Mouse (Mus musculus) G1E-ER4 (cell line): ENCODE measurements around the gene Olfr214. TPM values are rescaled to one million over a fixed set of nuclear protein-coding genes. Genes with fewer than 3 reads are reported as not detected.
"Not testable (repeated sequence)": the region's sequence is repeated elsewhere in the genome, so short reads cannot be mapped to it uniquely, and the experiment has no call there.

ENCODE experiments used
- GATA1 ChIP-seq: IDR thresholded peaks from one replicate; pipeline ENCODE4 v1.8.0; 2012; ENCODE audit warnings: low read length, inconsistent platforms
- polyA plus RNA-seq: library from polyadenylated mRNA; stranded (reverse); fragments of >175 nt; gene quantifications from 2 replicates; pipeline ENCODE4 v1.2.3, GENCODE M21; 2012

Olfr214 gene
- polyA plus RNA-seq: not detected in 2 replicates

DNA sequence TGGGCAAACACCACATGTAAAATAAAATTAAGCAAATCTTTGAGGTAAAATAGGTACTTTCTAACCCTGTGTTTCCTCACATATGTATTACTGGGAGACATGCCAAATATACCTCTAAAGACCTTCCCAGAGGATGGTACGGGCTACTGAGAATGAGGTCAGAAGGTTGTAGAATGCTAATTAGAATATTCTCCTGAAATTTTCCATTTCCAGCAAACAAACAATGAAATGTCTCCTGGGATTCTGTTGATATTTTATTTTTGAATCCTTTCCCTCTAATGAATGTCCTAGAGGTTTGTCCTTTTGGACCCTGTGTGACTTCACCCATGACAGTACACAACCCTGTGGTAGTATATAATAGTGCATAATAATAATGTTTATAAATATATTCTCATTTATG is at the start of gene Olfr214:
Gene Olfr214 (plus strand): TSS at position 301 of the 400 bp plus-strand sequence.
- no peak for TF ChIP-seq GATA1

GRCm38 (mm10) chr6:116506302-116507003 is 47.6 kb upstream of the Olfr214 start, which contains the start of gene Olfr212:
Olfr212 (plus strand) TSS chr6:116506516.
- not testable (repeated sequence) for TF ChIP-seq GATA1

- no peak for TF ChIP-seq GATA1
Measured at GRCm38 (mm10) chr6:116514832-116515231, 39.2 kb upstream of the Olfr214 start.

GRCm38 (mm10) chr6:116538156-116538555 is 15.9 kb upstream of the Olfr214 start, which contains the start of gene Olfr213:
Olfr213 (plus strand) TSS chr6:116538456.
- TF ChIP-seq GATA1: no peak

DNA sequence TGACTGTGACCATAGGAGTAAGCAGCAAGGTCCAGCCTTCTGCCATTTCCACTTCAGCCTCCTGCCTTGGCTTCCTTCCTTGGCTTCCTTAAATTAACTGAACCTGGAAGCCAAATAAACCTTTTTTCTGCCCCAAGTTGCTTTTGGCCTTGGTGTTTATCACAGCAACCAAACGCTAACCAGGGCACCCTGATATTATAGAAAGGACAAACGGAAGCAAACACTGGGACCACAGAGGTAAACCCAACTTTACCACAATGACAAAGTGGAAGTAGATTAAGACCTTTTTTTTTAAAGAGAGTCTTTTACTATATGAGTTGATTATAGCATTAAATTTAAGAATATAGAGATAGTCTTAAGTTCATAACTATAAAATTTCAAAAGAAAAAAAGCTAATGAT is 11.5 kb upstream of the Olfr214 start:
- TF ChIP-seq GATA1: no peak

GRCm38 (mm10) chr6:116550841-116551240 is 3.2 kb upstream of the Olfr214 start, which contains the start of gene Gm5580:
Gm5580 (plus strand) TSS chr6:116551141.
- not testable (repeated sequence) for TF ChIP-seq GATA1

- TF ChIP-seq GATA1: no peak
Measured at GRCm38 (mm10) chr6:116554952-116555351, 917 bp downstream of the Olfr214 start.

DNA sequence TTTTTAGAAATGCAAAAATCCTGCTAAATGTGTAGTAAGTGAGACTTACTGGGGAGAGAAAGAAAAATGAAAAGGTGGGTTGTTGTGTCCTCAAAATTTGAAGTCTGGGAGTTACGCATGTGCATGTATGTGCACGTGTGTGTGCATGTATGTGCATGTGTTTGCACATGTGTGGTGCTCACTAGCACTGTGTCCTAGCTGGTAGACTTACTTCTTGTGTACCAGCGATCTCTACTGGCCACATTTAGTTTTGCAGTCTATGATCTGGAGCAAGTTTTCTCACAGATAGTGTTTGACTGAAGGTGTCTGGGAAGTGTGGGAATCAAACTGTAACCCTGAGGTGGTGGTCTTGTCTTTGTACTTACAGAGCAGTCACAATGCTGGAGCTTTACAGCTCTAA is 15.8 kb downstream of the Olfr214 start:
- no peak for TF ChIP-seq GATA1

DNA sequence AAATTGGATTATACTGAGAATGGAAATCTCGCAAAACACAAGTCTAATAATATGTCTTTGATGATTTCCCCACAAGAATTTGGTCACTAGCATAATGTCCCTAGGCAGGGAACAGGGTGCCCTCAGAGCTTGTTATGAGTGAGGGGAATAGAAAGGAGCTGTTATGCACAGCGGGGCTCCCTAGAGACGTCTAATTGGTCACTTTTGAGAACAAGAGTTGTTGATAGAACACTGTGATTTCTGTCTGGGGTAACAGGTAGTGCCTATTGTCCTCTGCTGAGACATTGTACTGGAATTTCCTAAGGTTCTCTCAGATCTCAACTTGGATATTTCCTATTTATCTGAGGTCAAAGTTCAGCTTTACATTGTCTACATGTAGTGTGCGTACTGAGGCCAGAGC is 30.1 kb downstream of the Olfr214 start, which contains the start of gene Olfr215:
Gene Olfr215 (minus strand): TSS at position 101 of the 400 bp plus-strand sequence.
- no peak for TF ChIP-seq GATA1

GRCm38 (mm10) chr6:116607230-116607629 is 53.2 kb downstream of the Olfr214 start:
- TF ChIP-seq GATA1: no peak

Other genes starting within 250 kb of the Olfr214 start
- gene March8, start 216.2 kb upstream of the Olfr214 start, polyA plus RNA-seq: 9.5 and 13.7 TPM in 2 replicates
- 0.12 TPM in 2 replicates for gene Alox5, start 93.1 kb upstream of the Olfr214 start, polyA plus RNA-seq
- gene Olfr211, start 65.1 kb upstream of the Olfr214 start, polyA plus RNA-seq: not detected in 2 replicates
- gene Olfr212, start 47.7 kb upstream of the Olfr214 start, polyA plus RNA-seq: not detected in 2 replicates
- gene Olfr213, start 15.8 kb upstream of the Olfr214 start, polyA plus RNA-seq: not detected in 2 replicates
- gene Gm5580, start 3.1 kb upstream of the Olfr214 start, polyA plus RNA-seq: 0.17 and 0.25 TPM in 2 replicates
- not detected in 2 replicates for gene Olfr215, start 30.0 kb downstream of the Olfr214 start, polyA plus RNA-seq
- gene Zfp422, start 74.8 kb downstream of the Olfr214 start, polyA plus RNA-seq: not detected in 2 replicates
- not detected in 2 replicates for gene Depp1, start 96.4 kb downstream of the Olfr214 start, polyA plus RNA-seq
- not detected in 2 replicates for gene Rassf4, start 119.7 kb downstream of the Olfr214 start, polyA plus RNA-seq
- under 0.01 TPM in 1 of 2 replicates, not detected in the other for gene Tmem72, start 162.7 kb downstream of the Olfr214 start, polyA plus RNA-seq